Mouse (Mus musculus) urinary bladder, postnatal 36 days (tissue): ENCODE data around the gene Trim54.

Source experiments
- DNase-seq, 2 experiments: peaks; one replicate each; pipeline ENCODE4 v3.0.0; 2022; ENCODE audit warnings: low spot score in 2 of 2, mixed read lengths in 1 of 2

The Trim54 gene

DNA sequence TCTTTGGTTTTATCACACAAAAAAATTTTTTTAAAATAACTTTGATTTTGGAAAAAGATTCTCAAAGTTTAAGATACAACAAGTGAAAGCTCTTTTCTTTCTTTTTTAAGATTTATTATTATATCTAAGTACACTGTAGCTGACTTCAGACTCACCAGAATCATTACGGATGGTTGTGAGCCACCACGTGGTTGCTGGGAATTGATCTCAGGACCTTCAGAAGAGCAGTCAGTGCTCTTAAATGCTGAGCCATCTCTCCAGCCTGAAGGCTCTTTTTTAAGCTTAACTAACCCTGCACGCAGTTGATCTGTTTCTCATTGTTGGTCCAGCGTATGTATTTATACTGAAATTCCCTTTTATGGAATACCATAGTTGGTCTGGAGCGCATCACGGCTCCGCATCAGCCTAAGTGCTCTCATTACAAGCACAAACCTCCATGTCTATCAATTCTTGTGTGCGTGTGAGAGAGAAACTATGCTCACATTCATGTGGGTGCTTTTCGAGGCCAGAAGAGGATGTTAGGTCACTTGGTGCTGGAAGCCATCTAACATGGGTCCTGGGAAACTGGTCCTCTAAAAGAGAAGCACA is 64.8 kb downstream of the Trim54 start:
- DNase-seq = no peak

DNA sequence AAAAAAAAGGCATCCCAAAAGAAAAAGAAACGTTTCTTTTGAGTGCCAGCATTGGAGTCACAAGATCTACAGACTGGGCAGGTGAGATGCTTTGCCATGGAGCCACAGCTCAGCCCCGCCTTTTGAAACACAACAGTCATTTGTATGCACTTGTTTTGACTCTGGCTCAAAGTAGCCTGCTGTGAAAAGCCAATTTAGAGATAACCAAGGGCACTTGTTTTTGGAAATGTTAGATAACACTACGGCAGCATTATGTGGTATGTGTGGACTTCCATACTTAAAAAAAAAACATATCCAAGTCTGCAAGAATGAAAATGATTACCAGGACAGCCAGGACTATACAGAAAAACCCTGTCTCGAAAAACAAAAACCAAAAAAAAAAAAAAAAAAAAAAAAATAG is 67.2 kb downstream of the Trim54 start:
- no peak for DNase-seq
